Mouse (Mus musculus) adrenal gland, postnatal 14 days (tissue): ENCODE results near the gene Olfr155. TPM values are rescaled to one million over a fixed set of nuclear protein-coding genes. Genes with fewer than 3 reads are reported as not detected.
A peak's percentile ranks its signal among the peaks of the same experiment; 100 is the strongest.

Experiments used
- DNase-seq: peaks from one replicate; pipeline ENCODE4 v3.0.0; 2021; ENCODE audit warnings: mixed read lengths
- total RNA-seq: library from RNA; stranded (reverse); gene quantifications from 2 replicates; pipeline ENCODE4 v1.2.3, GENCODE M21; 2021

Gene Olfr155
- total RNA-seq, 1 experiment from 2014 or later: not detected

DNA sequence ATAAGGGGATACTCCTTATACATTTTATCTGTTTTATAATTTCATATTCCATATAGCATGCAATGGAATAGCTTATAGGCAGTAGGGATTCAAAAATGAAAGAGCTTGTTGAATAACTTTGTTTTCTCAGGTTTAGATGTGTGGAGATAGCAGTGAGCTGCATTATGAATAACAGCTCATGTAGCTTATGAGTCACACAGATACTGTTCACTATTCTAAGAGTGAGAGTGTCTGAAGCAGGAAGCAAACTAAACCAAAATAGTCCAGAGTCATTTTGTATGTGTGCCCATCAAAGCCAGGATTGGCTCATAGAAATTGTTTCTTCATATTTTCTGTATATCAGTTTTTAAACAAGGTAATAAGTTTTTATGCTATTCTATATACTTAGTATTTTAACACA is 45.8 kb downstream of the Olfr155 start:
- no peak for DNase-seq

- no peak for DNase-seq
Measured at GRCm38 (mm10) chr4:43899197-43899596, 47.8 kb downstream of the Olfr155 start.

- no peak for DNase-seq
Measured at GRCm38 (mm10) chr4:43903690-43904089, 52.3 kb downstream of the Olfr155 start.

DNA sequence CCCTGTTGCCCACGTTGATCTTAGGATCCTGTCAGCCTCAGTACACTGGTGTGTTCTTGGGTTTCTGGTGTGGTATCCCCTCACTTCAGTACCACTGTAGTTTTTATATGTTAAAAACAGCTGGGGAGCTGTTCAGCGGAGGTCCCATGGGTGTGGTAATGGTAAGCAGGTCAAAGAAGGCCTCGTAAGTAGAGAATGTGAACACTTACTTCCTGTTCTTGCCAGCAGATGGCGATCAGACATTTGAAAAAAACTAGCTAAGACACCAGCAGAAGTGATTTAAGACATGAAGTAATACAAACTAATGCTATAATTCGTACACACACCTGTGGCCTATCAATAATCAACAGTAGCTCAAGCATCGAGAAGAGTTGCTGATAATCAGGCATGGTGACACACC is 55.1 kb downstream of the Olfr155 start:
- DNase-seq: peak; percentile 47

Other genes with a start within 250 kb of the Olfr155 start
- 36.4 and 43.9 TPM in 2 replicates for gene Npr2, start 219.6 kb upstream of the Olfr155 start, total RNA-seq
- 0.93 and 1.1 TPM in 2 replicates for gene Spag8, start 198.0 kb upstream of the Olfr155 start, total RNA-seq
- gene Hint2, start 195.1 kb upstream of the Olfr155 start, total RNA-seq: 91.7 and 99.5 TPM in 2 replicates
- gene Tmem8b, start 182.6 kb upstream of the Olfr155 start, total RNA-seq: 7.2 and 9.9 TPM in 2 replicates
- gene Fam221b, start 182.4 kb upstream of the Olfr155 start, total RNA-seq: 0.30 TPM in 1 of 2 replicates, not detected in the other
- not detected in 2 replicates for gene Olfr70, start 150.8 kb upstream of the Olfr155 start, total RNA-seq
- gene Olfr71, start 141.3 kb upstream of the Olfr155 start, total RNA-seq: not detected in 2 replicates
- 4.4 and 6.2 TPM in 2 replicates for gene Hrct1, start 124.4 kb upstream of the Olfr155 start, total RNA-seq
- 4.2 and 6.2 TPM in 2 replicates for gene Spaar, start 121.5 kb upstream of the Olfr155 start, total RNA-seq
- not detected in 2 replicates for gene Olfr159, start 80.6 kb upstream of the Olfr155 start, total RNA-seq
- not detected in 2 replicates for gene Olfr156, start 27.7 kb upstream of the Olfr155 start, total RNA-seq
- gene Olfr157, start 11.4 kb upstream of the Olfr155 start, total RNA-seq: not detected in 2 replicates
- 14.6 and 16.6 TPM in 2 replicates for gene Reck, start 24.0 kb downstream of the Olfr155 start, total RNA-seq
- gene Glipr2, start 105.8 kb downstream of the Olfr155 start, total RNA-seq: 7.4 and 9.1 TPM in 2 replicates
- gene Ccin, start 131.9 kb downstream of the Olfr155 start, total RNA-seq: not detected in 2 replicates
- 166 and 172 TPM in 2 replicates for gene Clta, start 152.9 kb downstream of the Olfr155 start, total RNA-seq
- gene Gne, start 232.6 kb downstream of the Olfr155 start, total RNA-seq: 36.9 and 45.8 TPM in 2 replicates